12 mouse cellular contexts compared by ENCODE assay signal in the genomic region with DNA sequence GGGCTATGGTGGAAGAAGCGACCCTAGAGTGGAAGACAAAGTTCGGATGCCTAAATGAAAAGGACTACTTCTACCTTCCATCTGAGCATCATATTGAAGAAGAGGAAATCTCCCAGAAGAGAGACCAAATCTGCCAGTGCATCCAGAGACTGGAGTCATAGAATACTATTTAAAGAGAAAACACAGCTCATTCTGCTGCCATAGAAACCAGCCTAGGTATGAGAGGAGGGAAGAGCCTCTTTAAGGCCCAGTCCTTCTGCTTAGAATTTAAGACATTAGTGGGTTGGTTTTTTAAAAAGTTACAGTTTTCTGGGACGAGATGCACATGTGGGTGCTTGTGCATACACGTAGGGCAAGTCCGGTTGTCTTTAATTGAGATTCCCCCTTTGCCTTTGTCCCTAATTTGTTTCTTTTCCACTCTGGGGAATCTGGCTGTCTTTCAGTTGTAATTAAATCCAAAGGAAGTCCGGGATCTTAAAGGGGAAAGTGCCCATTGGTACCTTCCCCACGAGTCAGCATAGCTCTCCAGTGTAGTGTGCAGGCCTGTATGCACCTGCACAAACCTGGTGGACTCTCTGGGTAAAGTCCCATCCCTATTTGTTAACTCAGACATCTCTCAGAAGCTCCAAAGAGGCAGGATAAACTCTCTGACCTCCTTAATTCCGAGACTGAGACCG. TPM values are rescaled to one million over a fixed set of nuclear protein-coding genes. Genes with fewer than 3 reads are reported as not detected.
DNase-seq lines count a peak whose midpoint lies in the region; ATAC-seq and TF ChIP-seq lines count a peak whose summit lies in the region.
"Had no signal": no experiment of that assay in that cellular context is flagged by ENCODE, and none has a peak within 500 bp of the region (broad histone marks: within the 10 kb centered on the region; RNA-seq: fewer than 3 reads in every experiment).

No protein-coding gene starts in this region.

- no peaks in the 10 kb centered on the region for H3K27me3 ChIP-seq in forebrain, embryonic 15.5 days
- no peaks in the 10 kb centered on the region for H3K27me3 ChIP-seq in forebrain, embryonic 11.5 days (ENCODE audit: control insufficient read depth, insufficient read depth, low read length)
- no peaks in the 10 kb centered on the region for H3K27me3 ChIP-seq in intestine, postnatal 0 days (replicated peaks; ENCODE audit: control insufficient read depth, insufficient read depth, low read length)
- no peaks in the 10 kb centered on the region for H3K27me3 ChIP-seq in intestine, embryonic 15.5 days (replicated peaks)
- no peaks in the 10 kb centered on the region for H3K27me3 ChIP-seq in lung, postnatal 0 days (replicated peaks; ENCODE audit: insufficient read depth, low read length)

- no peaks in the 10 kb centered on the region for H3K36me3 ChIP-seq in forebrain, embryonic 15.5 days
- H3K36me3 ChIP-seq in forebrain, embryonic 11.5 days (ENCODE audit: control insufficient read depth, insufficient read depth, low read length) = no peaks in the 10 kb centered on the region
- H3K36me3 ChIP-seq in intestine, postnatal 0 days (ENCODE audit: control insufficient read depth, insufficient read depth) = no peaks in the 10 kb centered on the region
- H3K36me3 ChIP-seq in intestine, embryonic 15.5 days = no peaks in the 10 kb centered on the region
- no peaks in the 10 kb centered on the region for H3K36me3 ChIP-seq in lung, postnatal 0 days (ENCODE audit: insufficient read depth, low read length)
- H3K36me3 ChIP-seq: G1E had no signal

- H3K4me1 ChIP-seq in forebrain, embryonic 15.5 days = peaks cover 16% of the 10 kb centered on the region
- peaks cover under 1% of the 10 kb centered on the region; the same call in 1 of the 2 replicates for H3K4me1 ChIP-seq in forebrain, embryonic 11.5 days (replicated peaks; ENCODE audit: control insufficient read depth, insufficient read depth, low read length)
- no peaks in the 10 kb centered on the region for H3K4me1 ChIP-seq in intestine, postnatal 0 days (replicated peaks; ENCODE audit: control insufficient read depth, insufficient read depth, low read length)
- H3K4me1 ChIP-seq in intestine, embryonic 15.5 days (replicated peaks) = peaks cover 9% of the 10 kb centered on the region
- peaks cover 11% of the 10 kb centered on the region; the same call in 1 of the 2 replicates for H3K4me1 ChIP-seq in lung, postnatal 0 days (ENCODE audit: insufficient read depth, low read depth, low read length)

- H3K4me3 ChIP-seq in forebrain, embryonic 15.5 days = no peak overlapping the region
- H3K4me3 ChIP-seq in forebrain, embryonic 11.5 days (ENCODE audit: low read depth, low read length) = no peak overlapping the region
- no peak overlapping the region for H3K4me3 ChIP-seq in intestine, postnatal 0 days (ENCODE audit: low read depth, low read length)
- H3K4me3 ChIP-seq in intestine, embryonic 15.5 days (replicated peaks) = no peak overlapping the region
- H3K4me3 ChIP-seq in lung, postnatal 0 days (ENCODE audit: low read depth, low read length) = no peak overlapping the region

- DNase-seq in forebrain, embryonic 11.5 days (ENCODE audit: low spot score) = no peak
- no peak for DNase-seq in lung, postnatal 0 days (ENCODE audit: low spot score)
- DNase-seq in lung, postnatal 36 days = no peak
- DNase-seq in B cell, adult 2 months = no peak
- no peak for DNase-seq in cerebellum, adult 8-10 months
- DNase-seq: cerebellum, adult 2 months; right cerebral cortex, postnatal 4 days had no signal

- no peak for TF ChIP-seq EP300 in lung, postnatal 0 days (IDR thresholded peaks at IDR 0.05)

- H3K4me2 ChIP-seq in forebrain, embryonic 15.5 days (replicated peaks) = no peak overlapping the region
- no peak overlapping the region for H3K4me2 ChIP-seq in forebrain, embryonic 11.5 days (ENCODE audit: low read depth, low read length, severe bottlenecking)
- H3K4me2 ChIP-seq in intestine, postnatal 0 days (replicated peaks; ENCODE audit: low read depth) = peak overlapping the region; percentile 25; the same call in 1 of the 2 replicates
- no peak overlapping the region for H3K4me2 ChIP-seq in intestine, embryonic 15.5 days (replicated peaks)
- peak overlapping the region; percentile 3 for H3K4me2 ChIP-seq in lung, postnatal 0 days (replicated peaks; ENCODE audit: low read depth, low read length)

- no peak overlapping the region for H3K27ac ChIP-seq in forebrain, embryonic 15.5 days (replicated peaks)
- no peak overlapping the region for H3K27ac ChIP-seq in forebrain, embryonic 11.5 days (ENCODE audit: low read depth, low read length)
- no peak overlapping the region for H3K27ac ChIP-seq in intestine, postnatal 0 days (ENCODE audit: low read depth, low read length)
- no peak overlapping the region for H3K27ac ChIP-seq in intestine, embryonic 15.5 days
- peak overlapping the region; percentile 52 for H3K27ac ChIP-seq in lung, postnatal 0 days (ENCODE audit: low read length)

- H3K9ac ChIP-seq in forebrain, embryonic 15.5 days (replicated peaks) = 0 out of 2 replicates have a peak overlapping the region, but pooled peaks have one; percentile 3
- no peak overlapping the region for H3K9ac ChIP-seq in forebrain, embryonic 11.5 days (ENCODE audit: low read length)
- H3K9ac ChIP-seq in intestine, postnatal 0 days (ENCODE audit: low read depth, low read length) = no peak overlapping the region
- H3K9ac ChIP-seq in intestine, embryonic 15.5 days = no peak overlapping the region
- no peak overlapping the region for H3K9ac ChIP-seq in lung, postnatal 0 days (replicated peaks; ENCODE audit: low read depth)

- ATAC-seq in forebrain, embryonic 15.5 days (replicated peaks) = no peak
- no peak for ATAC-seq in forebrain, embryonic 11.5 days (replicated peaks; ENCODE audit: low FRiP score)
- no peak for ATAC-seq in intestine, postnatal 0 days
- no peak for ATAC-seq in intestine, embryonic 15.5 days
- ATAC-seq in lung, postnatal 0 days = no peak
- ATAC-seq: activated CD4-positive, CD25-positive, alpha-beta regulatory T cell, adult 4 months had no signal

- WGBS in forebrain, embryonic 15.5 days = 32% methylated on average over 9 of the region's 9 CpGs
- WGBS in forebrain, embryonic 11.5 days = 43% methylated on average over 9 of the region's 9 CpGs
- WGBS in intestine, postnatal 0 days = 72% methylated on average over 9 of the region's 9 CpGs
- WGBS in intestine, embryonic 15.5 days = 66% methylated on average over 9 of the region's 9 CpGs
- 46% methylated on average over 9 of the region's 9 CpGs for WGBS in lung, postnatal 0 days

- H3K9me3 ChIP-seq in forebrain, embryonic 15.5 days = no peaks in the 10 kb centered on the region
- H3K9me3 ChIP-seq in forebrain, embryonic 11.5 days (ENCODE audit: control insufficient read depth, low read length) = no peaks in the 10 kb centered on the region
- no peaks in the 10 kb centered on the region for H3K9me3 ChIP-seq in intestine, postnatal 0 days (ENCODE audit: control insufficient read depth)
- H3K9me3 ChIP-seq in intestine, embryonic 15.5 days = no peaks in the 10 kb centered on the region
- no peaks in the 10 kb centered on the region for H3K9me3 ChIP-seq in lung, postnatal 0 days (ENCODE audit: low read length)
- H3K9me3 ChIP-seq: G1E had no signal

- TF ChIP-seq CTCF in intestine, postnatal 0 days (IDR thresholded peaks at IDR 0.05; ENCODE audit: low read depth) = no peak
- no peak for TF ChIP-seq CTCF in lung, postnatal 0 days (IDR thresholded peaks at IDR 0.05)

RNA-seq across cellular contexts. Expression of a gene that starts 5.5 kb away (rescaled TPM):
- polyA plus RNA-seq in forebrain, embryonic 15.5 days (2015; fragmentation: Nextera tagmentation; extraction: Ambion mirVana) = 30.9 TPM in 2 replicates
- polyA plus RNA-seq in forebrain, embryonic 11.5 days (2014; fragmentation: Nextera tagmentation; extraction: Ambion mirVana) = 28.0 and 28.8 TPM in 2 replicates
- 15.9 and 19.4 TPM in 2 replicates for polyA plus RNA-seq in intestine, postnatal 0 days (2015; fragmentation: Nextera tagmentation; extraction: Ambion mirVana)
- 34.9 and 38.3 TPM in 2 replicates for polyA plus RNA-seq in intestine, embryonic 15.5 days (2015; fragmentation: Nextera tagmentation; extraction: Ambion mirVana)
- 80.4 and 86.7 TPM in 2 replicates for polyA plus RNA-seq in lung, postnatal 0 days (2015; fragmentation: Nextera tagmentation; extraction: Ambion mirVana)

Comparison
In these comparisons a context has a peak if more than half of its experiments do, and no peak if none do; other contexts are left out.
1. H3K4me2 ChIP-seq: peak in intestine, postnatal 0 days (single experiment) and lung, postnatal 0 days (single experiment); none in forebrain, embryonic 15.5 days (single experiment), forebrain, embryonic 11.5 days (single experiment) and intestine, embryonic 15.5 days (single experiment).